Mouse (Mus musculus): ENCODE measurements around the gene Lrrc57. TPM values are rescaled to one million over a fixed set of nuclear protein-coding genes. Genes with fewer than 3 reads are reported as not detected.

The Lrrc57 gene
- 25.1 and 26.5 TPM in 2 replicates for polyA plus RNA-seq (2014; fragmentation: Nextera tagmentation; extraction: Ambion mirVana)

GRCm38 (mm10) chr2:120608830-120609723 is at the start of gene Lrrc57, which contains the start of gene Haus2:
Gene Lrrc57 (minus strand): TSS chr2:120609520.
Gene Haus2 (plus strand): TSS chr2:120609383.
- Histone ChIP-seq H3K27me3 (ENCODE audit: control insufficient read depth, insufficient read depth, low read length) (no peaks in the 10 kb centered on the region), H3K4me1 (ENCODE audit: control insufficient read depth, insufficient read depth, low read length) (peaks cover 7% of the 10 kb centered on the region), H3K36me3 (ENCODE audit: control insufficient read depth, insufficient read depth, low read length) (peaks cover 30% of the 10 kb centered on the region), H3K4me2 (ENCODE audit: low read length) (peak within 1 kb of the TSS; percentile 87), H3K4me3 (replicated peaks; ENCODE audit: low read depth, low read length) (peak within 1 kb of the TSS; percentile 83), H3K27ac (replicated peaks; ENCODE audit: low read depth, low read length) (peak within 1 kb of the TSS; percentile 86), H3K9me3 (ENCODE audit: control insufficient read depth, low read length) (no peaks in the 10 kb centered on the region), H3K9ac (replicated peaks; ENCODE audit: low read length) (peak within 1 kb of the TSS; percentile 81)
- DNase-seq, result peak; percentile 95
- peak; percentile 97 for ATAC-seq (ENCODE audit: low FRiP score, low TSS enrichment)
- WGBS, result under 1% methylated on average over 52 of the region's 52 CpGs

- H3K4me3 ChIP-seq (replicated peaks; ENCODE audit: low read depth, low read length), result no peak overlapping the region
- H3K27ac ChIP-seq (replicated peaks; ENCODE audit: low read depth, low read length), result no peak overlapping the region
- no peaks in the 10 kb centered on the region for H3K4me1 ChIP-seq (ENCODE audit: control insufficient read depth, insufficient read depth, low read length)
- H3K9me3 ChIP-seq (ENCODE audit: control insufficient read depth, low read length), result no peaks in the 10 kb centered on the region
- WGBS, result 68% methylated on average over 5 of the region's 5 CpGs
- H3K4me2 ChIP-seq (ENCODE audit: low read length), result no peak overlapping the region
- DNase-seq (no peak), ATAC-seq (ENCODE audit: low FRiP score, low TSS enrichment) (no peak)
- no peaks in the 10 kb centered on the region for H3K27me3 ChIP-seq (ENCODE audit: control insufficient read depth, insufficient read depth, low read length)
- no peak overlapping the region for H3K9ac ChIP-seq (replicated peaks; ENCODE audit: low read length)
- no peaks in the 10 kb centered on the region for H3K36me3 ChIP-seq (ENCODE audit: control insufficient read depth, insufficient read depth, low read length)
These were observed 49.2 kb upstream of the Lrrc57 start for GRCm38 (mm10) chr2:120658486-120658885.

- H3K4me1 ChIP-seq (ENCODE audit: control insufficient read depth, insufficient read depth, low read length), result no peaks in the 10 kb centered on the region
- no peaks in the 10 kb centered on the region for H3K9me3 ChIP-seq (ENCODE audit: control insufficient read depth, low read length)
- H3K27me3 ChIP-seq (ENCODE audit: control insufficient read depth, insufficient read depth, low read length), result no peaks in the 10 kb centered on the region
- H3K36me3 ChIP-seq (ENCODE audit: control insufficient read depth, insufficient read depth, low read length), result no peaks in the 10 kb centered on the region
- no peak overlapping the region for H3K4me3 ChIP-seq (replicated peaks; ENCODE audit: low read depth, low read length)
- no peak overlapping the region for H3K27ac ChIP-seq (replicated peaks; ENCODE audit: low read depth, low read length)
- no peak for DNase-seq
- no peak overlapping the region for H3K9ac ChIP-seq (replicated peaks; ENCODE audit: low read length)
- H3K4me2 ChIP-seq (ENCODE audit: low read length), result no peak overlapping the region
- ATAC-seq (ENCODE audit: low FRiP score, low TSS enrichment), result no peak
- 100% methylated on average over 2 of the region's 2 CpGs for WGBS
These were observed 47.4 kb upstream of the Lrrc57 start for GRCm38 (mm10) chr2:120656711-120657110.

- no peaks in the 10 kb centered on the region for H3K36me3 ChIP-seq (ENCODE audit: control insufficient read depth, insufficient read depth, low read length)
- no peak overlapping the region for H3K9ac ChIP-seq (replicated peaks; ENCODE audit: low read length)
- no peak overlapping the region for H3K4me2 ChIP-seq (ENCODE audit: low read length)
- DNase-seq (no peak), ATAC-seq (ENCODE audit: low FRiP score, low TSS enrichment) (no peak)
- H3K27me3 ChIP-seq (ENCODE audit: control insufficient read depth, insufficient read depth, low read length), result no peaks in the 10 kb centered on the region
- 94% methylated on average over 5 of the region's 5 CpGs for WGBS
- H3K27ac ChIP-seq (replicated peaks; ENCODE audit: low read depth, low read length), result no peak overlapping the region
- no peak overlapping the region for H3K4me3 ChIP-seq (replicated peaks; ENCODE audit: low read depth, low read length)
- no peaks in the 10 kb centered on the region for H3K4me1 ChIP-seq (ENCODE audit: control insufficient read depth, insufficient read depth, low read length)
- H3K9me3 ChIP-seq (ENCODE audit: control insufficient read depth, low read length), result no peaks in the 10 kb centered on the region
These were observed 46.6 kb upstream of the Lrrc57 start for GRCm38 (mm10) chr2:120655905-120656304.

- no peak overlapping the region for H3K9ac ChIP-seq (replicated peaks; ENCODE audit: low read length)
- no peaks in the 10 kb centered on the region for H3K4me1 ChIP-seq (ENCODE audit: control insufficient read depth, insufficient read depth, low read length)
- H3K27me3 ChIP-seq (ENCODE audit: control insufficient read depth, insufficient read depth, low read length), result no peaks in the 10 kb centered on the region
- H3K36me3 ChIP-seq (ENCODE audit: control insufficient read depth, insufficient read depth, low read length), result no peaks in the 10 kb centered on the region
- H3K4me2 ChIP-seq (ENCODE audit: low read length), result no peak overlapping the region
- ATAC-seq (ENCODE audit: low FRiP score, low TSS enrichment) (no peak), DNase-seq (no peak)
- WGBS, result 85% methylated on average over 2 of the region's 2 CpGs
- no peak overlapping the region for H3K27ac ChIP-seq (replicated peaks; ENCODE audit: low read depth, low read length)
- H3K9me3 ChIP-seq (ENCODE audit: control insufficient read depth, low read length), result no peaks in the 10 kb centered on the region
- H3K4me3 ChIP-seq (replicated peaks; ENCODE audit: low read depth, low read length), result no peak overlapping the region
These were observed 45.4 kb upstream of the Lrrc57 start for GRCm38 (mm10) chr2:120654693-120655092.

GRCm38 (mm10) chr2:120652925-120653284 is 43.6 kb upstream of the Lrrc57 start:
- DNase-seq, result no peak
- no peak overlapping the region for H3K9ac ChIP-seq (replicated peaks; ENCODE audit: low read length)
- H3K27me3 ChIP-seq (ENCODE audit: control insufficient read depth, insufficient read depth, low read length), result no peaks in the 10 kb centered on the region
- no peak for ATAC-seq (ENCODE audit: low FRiP score, low TSS enrichment)
- H3K9me3 ChIP-seq (ENCODE audit: control insufficient read depth, low read length), result no peaks in the 10 kb centered on the region
- H3K36me3 ChIP-seq (ENCODE audit: control insufficient read depth, insufficient read depth, low read length), result no peaks in the 10 kb centered on the region
- H3K4me3 ChIP-seq (replicated peaks; ENCODE audit: low read depth, low read length), result no peak overlapping the region
- H3K27ac ChIP-seq (replicated peaks; ENCODE audit: low read depth, low read length), result no peak overlapping the region
- 87% methylated on average over 7 of the region's 7 CpGs for WGBS
- no peaks in the 10 kb centered on the region for H3K4me1 ChIP-seq (ENCODE audit: control insufficient read depth, insufficient read depth, low read length)
- H3K4me2 ChIP-seq (ENCODE audit: low read length), result no peak overlapping the region

- DNase-seq, result no peak
These were observed 43.1 kb upstream of the Lrrc57 start for GRCm38 (mm10) chr2:120652256-120652924.

GRCm38 (mm10) chr2:120646777-120647176 is 37.5 kb upstream of the Lrrc57 start:
- no peak overlapping the region for H3K9ac ChIP-seq (replicated peaks; ENCODE audit: low read length)
- H3K27me3 ChIP-seq (ENCODE audit: control insufficient read depth, insufficient read depth, low read length), result no peaks in the 10 kb centered on the region
- no peak overlapping the region for H3K4me3 ChIP-seq (replicated peaks; ENCODE audit: low read depth, low read length)
- DNase-seq (no peak), ATAC-seq (ENCODE audit: low FRiP score, low TSS enrichment) (no peak)
- no peaks in the 10 kb centered on the region for H3K36me3 ChIP-seq (ENCODE audit: control insufficient read depth, insufficient read depth, low read length)
- no peak overlapping the region for H3K27ac ChIP-seq (replicated peaks; ENCODE audit: low read depth, low read length)
- H3K9me3 ChIP-seq (ENCODE audit: control insufficient read depth, low read length), result no peaks in the 10 kb centered on the region
- 60% methylated on average over 4 of the region's 4 CpGs for WGBS
- H3K4me1 ChIP-seq (ENCODE audit: control insufficient read depth, insufficient read depth, low read length), result no peaks in the 10 kb centered on the region
- no peak overlapping the region for H3K4me2 ChIP-seq (ENCODE audit: low read length)

More at GRCm38 (mm10) chr2:120652256-120652924, 43.1 kb upstream of the Lrrc57 start:
- no peaks in the 10 kb centered on the region for H3K4me1 ChIP-seq (ENCODE audit: control insufficient read depth, insufficient read depth, low read length)
- no peaks in the 10 kb centered on the region for H3K9me3 ChIP-seq (ENCODE audit: control insufficient read depth, low read length)
- no peaks in the 10 kb centered on the region for H3K36me3 ChIP-seq (ENCODE audit: control insufficient read depth, insufficient read depth, low read length)
- 0 out of 2 replicates have a peak overlapping the region, but pooled peaks have one; percentile 13 for H3K27ac ChIP-seq (replicated peaks; ENCODE audit: low read depth, low read length)
- no peak overlapping the region for H3K9ac ChIP-seq (replicated peaks; ENCODE audit: low read length)
- 78% methylated on average over 7 of the region's 7 CpGs for WGBS
- no peaks in the 10 kb centered on the region for H3K27me3 ChIP-seq (ENCODE audit: control insufficient read depth, insufficient read depth, low read length)
- no peak overlapping the region for H3K4me3 ChIP-seq (replicated peaks; ENCODE audit: low read depth, low read length)
- no peak for ATAC-seq (ENCODE audit: low FRiP score, low TSS enrichment)
- no peak overlapping the region for H3K4me2 ChIP-seq (ENCODE audit: low read length)
